Mouse (Mus musculus) cerebellum, adult 9-11 months (tissue): ENCODE measurements around the gene Klhdc3.

Source experiments
- DNase-seq: peaks from one replicate; pipeline ENCODE4 v3.0.0; 2022

Klhdc3 gene

DNA sequence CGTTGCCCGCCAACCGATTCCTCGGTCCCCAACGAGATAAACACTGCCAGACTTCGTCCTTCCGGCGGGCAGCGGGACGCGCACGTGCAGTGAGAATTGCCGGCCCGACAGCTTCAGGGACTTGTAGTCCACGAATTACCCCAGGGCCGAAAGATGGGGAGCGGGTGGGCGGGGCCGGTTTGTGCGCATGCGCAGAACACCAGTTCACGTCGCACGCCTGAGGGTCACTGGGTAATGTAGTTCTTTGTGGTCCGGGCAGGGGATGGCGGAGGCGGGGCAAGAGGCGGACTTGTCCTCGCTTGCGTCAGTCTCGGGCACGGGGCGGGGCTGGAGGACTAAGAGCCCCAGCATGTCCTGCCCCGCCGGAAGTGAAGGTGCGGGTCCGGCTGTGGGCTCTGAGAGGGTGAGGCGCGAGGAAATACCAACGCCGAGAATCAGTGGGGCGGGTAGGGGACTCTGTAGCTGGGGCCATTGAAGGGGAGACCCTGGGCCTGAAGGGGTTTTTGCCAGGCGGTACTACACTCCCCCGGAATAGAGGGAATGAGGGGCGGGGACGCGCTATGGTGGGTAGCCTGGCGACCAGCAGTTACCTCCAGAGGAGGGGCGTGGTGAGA, at the start of gene Klhdc3:
Gene Klhdc3 (minus strand): TSS at position 155 of the 614 bp plus-strand sequence.
- peak; percentile 99 for DNase-seq

- peak; percentile 91 for DNase-seq
These were observed 48.2 kb upstream of the Klhdc3 start, which contains the start of gene Gnmt for GRCm38 (mm10) chr17:46728904-46729318. Gnmt (minus strand) TSS chr17:46729168.

GRCm38 (mm10) chr17:46728496-46728895, 47.8 kb upstream of the Klhdc3 start:
- DNase-seq: no peak

DNA sequence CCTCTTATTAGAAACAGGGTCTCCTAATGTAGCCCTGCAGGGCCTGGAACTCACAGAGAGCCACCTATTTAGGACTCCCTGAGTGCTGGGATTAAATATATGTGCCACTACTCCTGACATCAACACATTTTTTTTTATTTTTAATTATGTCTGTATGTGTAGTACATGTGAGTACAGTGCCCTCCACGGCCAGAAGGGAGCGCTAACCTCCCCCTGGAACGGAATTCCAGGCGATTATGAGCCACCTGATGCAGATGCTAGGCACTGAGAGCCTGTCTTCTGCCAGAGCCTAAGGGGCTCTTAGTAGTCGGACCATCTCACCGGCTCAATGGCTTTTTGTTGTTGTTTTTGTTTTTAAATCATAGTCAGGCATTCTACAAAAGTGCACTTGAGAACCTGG, 47.3 kb upstream of the Klhdc3 start:
- no peak for DNase-seq

DNA sequence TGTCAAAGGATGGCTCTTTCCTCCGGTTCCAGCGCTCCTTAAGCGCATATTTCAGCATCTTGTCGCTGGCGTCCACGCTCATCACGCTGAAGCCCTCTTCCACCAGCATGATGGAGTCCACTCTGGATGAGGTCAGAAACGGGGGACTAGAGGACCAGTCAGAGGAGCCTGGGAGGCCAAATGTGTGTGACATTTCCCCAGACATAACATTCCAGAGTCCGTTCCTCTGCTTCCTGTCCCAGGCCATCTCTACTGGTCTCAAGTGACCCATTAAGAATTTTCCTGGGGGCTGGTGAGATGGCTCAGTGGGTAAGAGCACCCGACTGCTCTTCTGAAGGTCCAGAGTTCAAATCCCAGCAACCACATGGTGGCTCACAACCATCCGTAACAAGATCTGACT, 46.6 kb upstream of the Klhdc3 start:
- DNase-seq: no peak

DNA sequence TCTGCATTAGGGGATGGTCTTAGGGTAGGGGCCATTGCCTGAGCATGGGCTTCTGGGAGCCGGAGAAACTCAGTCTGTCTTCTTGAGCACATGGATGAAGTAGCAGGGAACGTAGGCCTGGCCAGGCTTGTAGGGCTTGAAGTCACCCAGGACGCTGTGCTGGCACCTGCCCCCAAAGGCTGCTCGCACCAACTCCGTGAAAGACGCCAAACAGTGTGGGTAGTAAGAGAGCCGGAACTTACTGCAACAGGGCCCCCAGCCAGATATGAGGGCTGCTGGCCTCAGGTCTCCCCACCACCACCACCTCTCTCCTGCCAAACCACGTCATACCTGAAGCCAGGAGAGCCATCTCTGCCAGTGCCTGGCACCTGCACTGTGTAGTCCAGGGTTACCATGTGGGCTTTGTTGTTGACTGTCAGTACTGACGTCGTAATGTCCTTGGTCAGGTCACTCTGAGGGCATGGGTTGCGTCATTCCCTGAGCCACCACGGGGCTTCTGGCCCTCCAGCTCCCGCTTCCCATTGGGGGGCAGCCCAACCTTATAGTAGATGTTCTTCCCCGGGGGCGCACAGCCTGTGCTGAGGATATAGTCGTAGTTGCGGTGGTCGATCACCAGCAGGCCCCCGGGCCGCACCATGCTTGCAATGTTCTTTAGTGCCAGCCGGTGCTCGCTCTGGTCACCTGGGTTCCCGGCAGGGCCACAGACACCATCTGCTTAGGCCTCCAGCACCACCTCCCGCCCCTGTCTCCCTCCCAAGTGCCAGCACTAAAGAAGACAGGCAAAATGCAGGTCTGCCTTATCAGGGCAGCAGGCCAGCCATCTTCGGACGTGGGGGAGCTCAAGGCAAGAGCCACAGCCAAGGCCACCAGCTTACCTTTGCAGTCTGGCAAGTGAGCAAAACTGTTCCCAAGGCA, 45.3 kb upstream of the Klhdc3 start:
- peak; percentile 91 for DNase-seq

DNA sequence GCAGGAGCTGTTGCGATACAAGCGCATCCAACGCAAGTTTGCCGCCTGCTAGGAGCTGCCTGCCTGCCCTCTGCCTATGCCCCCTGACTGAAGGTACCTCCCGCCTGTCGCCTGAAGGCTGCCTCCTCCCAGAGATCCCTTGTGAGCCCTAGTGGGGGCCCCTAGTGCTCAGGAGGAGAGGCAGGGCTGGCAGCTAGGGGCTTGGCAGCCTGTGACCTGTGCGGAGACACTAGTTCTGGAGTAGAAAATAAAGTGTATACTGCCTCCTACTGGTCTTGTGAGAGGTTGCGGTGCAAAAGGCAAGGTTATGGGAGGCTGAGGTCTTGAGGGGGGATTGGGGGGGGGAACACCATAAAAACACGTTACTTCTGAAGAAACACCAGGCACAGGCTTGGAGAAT, 44.6 kb upstream of the Klhdc3 start:
- DNase-seq: peak; percentile 68

GRCm38 (mm10) chr17:46724477-46725084, 43.9 kb upstream of the Klhdc3 start:
- peak; percentile 55 for DNase-seq

DNA sequence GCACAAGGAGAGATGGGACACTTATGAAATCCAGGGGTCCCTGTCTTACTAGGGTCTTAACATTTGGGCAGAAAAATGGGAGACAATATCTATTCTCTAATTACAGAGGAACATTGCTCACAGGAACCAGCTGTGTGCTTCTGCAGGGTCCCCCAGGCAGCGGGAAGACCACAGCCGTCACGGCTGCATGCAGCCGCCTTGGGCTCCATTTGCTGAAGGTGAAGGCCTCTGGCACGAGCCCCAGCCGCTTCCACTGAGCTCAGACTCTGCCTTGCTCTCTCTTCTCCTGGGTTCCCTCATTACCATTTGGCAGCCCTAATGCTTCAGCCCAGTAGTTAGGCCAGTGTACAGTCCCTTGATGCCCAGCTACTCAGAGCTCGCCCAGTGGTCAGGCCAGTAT, 40.4 kb upstream of the Klhdc3 start:
- DNase-seq: no peak

DNA sequence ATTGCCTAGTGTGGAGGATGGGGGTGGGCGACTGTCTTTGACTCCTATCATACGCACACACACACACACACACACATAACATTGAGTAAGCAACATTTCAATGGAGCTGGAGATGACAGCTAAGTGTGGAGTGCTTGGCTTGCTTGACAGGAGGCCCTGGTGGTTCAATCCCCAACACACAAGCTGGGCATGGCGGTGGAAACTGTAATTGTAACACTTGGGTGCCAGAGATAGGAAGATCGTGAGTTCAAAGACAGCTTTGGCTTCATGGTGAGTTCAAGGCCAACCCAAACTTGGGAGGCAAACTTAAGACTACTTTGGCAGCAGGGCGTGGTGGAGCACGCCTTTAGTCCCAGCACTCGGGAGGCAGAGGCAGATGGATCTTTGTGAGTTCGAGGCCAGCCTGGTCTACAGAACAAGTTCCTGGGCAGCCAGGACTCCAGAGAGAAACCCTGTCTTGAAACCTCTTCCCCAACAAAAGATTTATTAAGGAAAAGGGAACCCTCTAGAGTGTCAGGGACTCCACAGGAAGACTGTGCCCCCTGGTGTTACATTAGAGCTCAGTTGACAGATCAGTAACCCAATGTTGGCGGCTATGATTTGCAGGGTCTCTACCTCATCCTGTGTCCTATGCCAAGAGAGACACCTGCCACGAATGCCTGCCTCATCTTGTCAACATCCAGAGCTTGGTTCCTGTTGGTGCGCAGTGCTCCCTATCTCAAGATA, 34.2 kb upstream of the Klhdc3 start:
- no peak for DNase-seq

- DNase-seq: no peak
These were observed 33.1 kb upstream of the Klhdc3 start for GRCm38 (mm10) chr17:46713849-46714248.

DNA sequence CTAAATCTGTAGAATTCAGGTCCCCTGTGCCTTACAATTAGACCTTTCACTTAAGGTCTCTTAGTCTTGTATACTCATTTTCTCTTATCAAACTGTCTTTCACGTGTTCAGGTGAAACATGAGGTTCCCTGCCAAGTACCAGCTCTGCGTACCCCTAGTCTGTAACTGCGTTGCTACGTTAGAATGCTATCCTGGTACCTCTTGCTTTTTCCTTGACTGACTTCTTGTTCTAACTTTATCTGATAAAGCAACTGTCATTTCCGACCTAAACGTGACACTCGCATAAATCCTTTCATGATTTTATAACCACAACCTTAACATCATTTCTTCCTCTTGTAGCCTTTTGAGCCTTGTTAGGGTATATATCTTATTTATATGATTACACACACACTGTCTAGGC, 31.7 kb upstream of the Klhdc3 start:
- no peak for DNase-seq

- peak; percentile 70 for DNase-seq
These were observed 31.0 kb upstream of the Klhdc3 start for GRCm38 (mm10) chr17:46711612-46712271.

DNA sequence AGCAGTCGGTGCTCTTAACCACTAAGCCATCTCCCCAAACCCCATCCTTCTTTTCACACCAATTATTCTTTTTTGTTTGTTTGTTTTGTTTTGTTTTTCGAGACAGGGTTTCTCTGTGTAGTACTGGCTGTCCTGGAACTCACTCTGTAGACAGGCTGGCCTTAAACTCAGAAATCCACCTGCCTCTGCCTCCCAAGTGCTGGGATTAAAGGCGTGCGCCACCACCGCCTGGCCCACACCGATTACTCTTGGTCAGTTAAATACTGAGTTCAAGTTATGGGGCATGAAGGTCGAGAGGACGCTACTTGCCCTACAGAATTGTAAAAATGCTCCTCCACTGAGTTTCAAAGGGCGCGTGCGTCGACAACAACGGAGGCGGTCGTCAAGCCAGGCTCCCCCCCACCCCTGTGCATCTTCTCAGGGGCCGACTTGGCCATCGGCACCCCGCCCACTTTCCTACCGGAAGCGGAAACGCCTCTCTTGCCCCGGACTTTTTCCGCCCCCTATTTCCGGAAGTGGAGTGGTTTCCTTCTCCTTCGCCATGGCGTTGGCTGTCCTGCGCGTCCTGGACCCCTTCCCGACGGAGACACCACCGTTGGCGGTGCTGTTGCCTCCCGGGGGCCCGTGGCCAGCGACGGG, 30.4 kb upstream of the Klhdc3 start, which contains the start of gene Pex6:
Gene Pex6 (plus strand): TSS at position 505 of the 639 bp plus-strand sequence.
- peak; percentile 93 for DNase-seq

DNA sequence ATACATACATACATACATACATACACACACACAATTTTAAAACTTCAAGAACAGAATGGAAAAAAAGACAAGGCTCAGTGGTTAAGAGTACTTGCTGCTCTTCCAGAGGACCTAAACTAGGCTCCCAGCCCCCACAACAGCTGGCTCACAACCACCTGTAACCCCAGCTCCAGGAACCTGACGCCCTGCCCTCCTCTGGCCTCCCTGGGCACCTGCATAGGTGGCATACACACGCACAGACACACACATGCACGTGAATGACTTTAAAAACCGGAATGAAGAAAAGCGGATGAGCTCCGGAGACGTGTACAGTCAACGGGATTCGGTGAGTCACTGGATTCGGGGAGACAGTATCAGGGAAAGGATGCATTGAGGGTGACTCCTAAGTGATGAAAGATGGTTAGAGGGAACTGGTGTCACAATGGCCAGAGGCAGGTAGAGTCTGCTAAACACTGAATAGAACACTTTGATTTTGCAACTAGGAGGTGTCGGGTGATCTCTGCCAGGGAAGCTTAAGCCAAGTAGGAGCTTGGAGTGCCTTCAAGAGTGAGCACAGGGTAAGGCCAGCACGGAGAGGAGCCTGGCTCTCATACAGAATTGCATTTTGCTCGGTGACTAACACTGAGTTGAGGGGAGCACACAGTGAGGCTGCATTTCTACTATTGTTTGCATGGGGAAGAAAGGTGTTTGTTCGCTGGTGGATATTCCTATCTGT, 25.8 kb upstream of the Klhdc3 start:
- peak; percentile 63 for DNase-seq

- DNase-seq: peak; percentile 98
These were observed 24.4 kb upstream of the Klhdc3 start, which contains the start of gene Ppp2r5d for GRCm38 (mm10) chr17:46704887-46705835. Ppp2r5d (minus strand) TSS chr17:46705111.

DNA sequence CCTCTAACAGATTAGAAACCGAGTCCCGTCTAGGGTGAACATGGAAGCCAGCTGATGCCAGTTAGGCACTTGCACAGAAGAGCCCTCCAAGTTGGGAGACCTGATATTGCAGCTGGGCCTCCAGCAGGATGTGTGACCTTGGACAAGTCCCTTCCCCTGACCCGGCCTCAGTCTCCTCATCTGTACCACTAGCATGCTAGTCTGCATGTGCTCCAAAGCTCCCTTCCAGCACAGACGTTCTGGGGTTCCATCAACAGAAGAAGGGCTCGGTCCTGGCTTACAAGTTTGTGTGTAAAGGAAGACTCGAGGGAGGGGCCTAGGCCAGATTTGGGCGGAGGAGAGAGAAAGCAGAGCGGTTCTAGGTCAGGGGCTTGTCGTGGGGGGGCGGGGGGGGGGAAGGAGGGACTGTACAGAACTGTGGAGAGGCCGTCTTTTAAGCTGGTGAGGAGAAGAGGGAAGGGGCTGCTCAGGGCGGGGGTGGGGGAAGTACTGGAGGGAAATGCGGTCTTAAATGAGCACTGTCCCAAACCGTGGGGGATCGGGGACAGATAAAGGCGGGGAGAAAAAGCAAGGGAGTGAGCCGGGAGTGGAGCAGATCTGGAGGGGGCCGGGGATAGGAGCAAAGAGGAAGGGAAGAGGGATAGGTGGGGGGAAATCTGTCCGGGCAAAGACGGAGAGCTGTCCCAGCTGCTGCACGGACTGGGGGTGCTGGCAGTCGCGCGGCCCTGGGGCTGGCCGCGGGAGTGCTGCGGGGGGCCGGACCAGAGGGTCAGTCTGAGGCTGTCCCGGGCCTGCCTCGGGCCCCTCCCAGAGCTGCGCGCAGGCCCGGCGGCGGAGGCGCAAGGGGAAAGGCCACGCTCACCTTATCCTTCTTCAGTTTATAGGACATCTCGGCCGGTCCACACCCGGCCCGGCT, 23.5 kb upstream of the Klhdc3 start:
- peak; percentile 64 for DNase-seq

- DNase-seq: no peak
These were observed 21.8 kb upstream of the Klhdc3 start for GRCm38 (mm10) chr17:46702506-46702905.

GRCm38 (mm10) chr17:46702100-46702499, 21.4 kb upstream of the Klhdc3 start:
- no peak for DNase-seq
